Mouse (Mus musculus): ENCODE measurements around the gene Trim5. TPM values are rescaled to one million over a fixed set of nuclear protein-coding genes. Genes with fewer than 3 reads are reported as not detected.
A peak's percentile ranks its signal among the peaks of the same experiment; 100 is the strongest.
"Not testable (repeated sequence)": the region's sequence is repeated elsewhere in the genome, so short reads cannot be mapped to it uniquely, and the experiment has no call there.

The Trim5 gene
- polyA plus RNA-seq, 1 experiment, result 1.8 TPM

- peak; percentile 47 for TF ChIP-seq POLR2A (IDR thresholded peaks at IDR 0.05; ENCODE audit: low read depth, low read length)
- no peak for TF ChIP-seq CTCF (IDR thresholded peaks at IDR 0.05; ENCODE audit: extremely low read depth, insufficient read depth, insufficient read length, insufficient replicate concordance)
- peak; percentile 28 to 88 for DNase-seq (ENCODE audit: low read depth in 1 of 2, low spot score in 2 of 2)
- H3K27ac ChIP-seq (ENCODE audit: insufficient read depth, low read length), result peak overlapping the region; percentile 94
- H3K4me3 ChIP-seq (ENCODE audit: extremely low read depth, insufficient read depth, insufficient read length), result no peak overlapping the region
- H3K4me1 ChIP-seq (ENCODE audit: control insufficient read depth, insufficient read depth, insufficient read length), result peaks cover 38% of the 10 kb centered on the region
- no peaks in the 10 kb centered on the region for H3K36me3 ChIP-seq (ENCODE audit: control insufficient read depth, insufficient read depth, low read length)
- H3K27me3 ChIP-seq (ENCODE audit: control insufficient read depth, insufficient read depth, low read length), result no peaks in the 10 kb centered on the region
- WGBS, result 64% methylated on average over 5 of the region's 5 CpGs
These were observed 3.9 kb upstream of the Trim5 start for GRCm38 (mm10) chr7:104291638-104292400.

- peak in 1 of 2 experiments; percentile 69 for DNase-seq (ENCODE audit: low read depth in 1 of 2, low spot score in 2 of 2)
- no peaks in the 10 kb centered on the region for H3K27me3 ChIP-seq (ENCODE audit: control insufficient read depth, insufficient read depth, low read length)
- peaks cover 34% of the 10 kb centered on the region for H3K4me1 ChIP-seq (ENCODE audit: control insufficient read depth, insufficient read depth, insufficient read length)
- peak overlapping the region; percentile 96 for H3K27ac ChIP-seq (ENCODE audit: insufficient read depth, low read length)
- H3K36me3 ChIP-seq (ENCODE audit: control insufficient read depth, insufficient read depth, low read length), result no peaks in the 10 kb centered on the region
- 78% methylated on average over 1 of the region's 1 CpGs for WGBS
- H3K4me3 ChIP-seq (ENCODE audit: extremely low read depth, insufficient read depth, insufficient read length), result no peak overlapping the region
- no peak for TF ChIP-seq POLR2A (IDR thresholded peaks at IDR 0.05; ENCODE audit: low read depth, low read length)
- no peak for TF ChIP-seq CTCF (IDR thresholded peaks at IDR 0.05; ENCODE audit: extremely low read depth, insufficient read depth, insufficient read length, insufficient replicate concordance)
These were observed 2.7 kb upstream of the Trim5 start for GRCm38 (mm10) chr7:104290641-104291040.

GRCm38 (mm10) chr7:104279361-104279760 lies 8.5 kb downstream of the Trim5 start:
- not testable (repeated sequence) for H3K36me3 ChIP-seq (ENCODE audit: control insufficient read depth, insufficient read depth, low read length); H3K27me3 ChIP-seq (ENCODE audit: control insufficient read depth, insufficient read depth, low read length); H3K4me1 ChIP-seq (ENCODE audit: control insufficient read depth, insufficient read depth, insufficient read length); H3K27ac ChIP-seq (ENCODE audit: insufficient read depth, low read length); DNase-seq (ENCODE audit: low read depth in 1 of 2, low spot score in 2 of 2); H3K4me3 ChIP-seq (ENCODE audit: extremely low read depth, insufficient read depth, insufficient read length)
- WGBS, result 90% methylated on average over 3 of the region's 3 CpGs

- H3K4me1 ChIP-seq (ENCODE audit: control insufficient read depth, insufficient read depth, insufficient read length); H3K27me3 ChIP-seq (ENCODE audit: control insufficient read depth, insufficient read depth, low read length); H3K27ac ChIP-seq (ENCODE audit: insufficient read depth, low read length); H3K36me3 ChIP-seq (ENCODE audit: control insufficient read depth, insufficient read depth, low read length); H3K4me3 ChIP-seq (ENCODE audit: extremely low read depth, insufficient read depth, insufficient read length); DNase-seq (ENCODE audit: low read depth in 1 of 2, low spot score in 2 of 2): not testable (repeated sequence)
- 86% methylated on average over 5 of the region's 5 CpGs for WGBS
These were observed 22.6 kb downstream of the Trim5 start for GRCm38 (mm10) chr7:104265335-104265734.

GRCm38 (mm10) chr7:104260380-104260779 lies 27.5 kb downstream of the Trim5 start:
- whole genome bisulfite sequencing, result 91% methylated on average over 4 of the region's 4 CpGs
- H3K27ac ChIP-seq (ENCODE audit: insufficient read depth, low read length); DNase-seq (ENCODE audit: low read depth in 1 of 2, low spot score in 2 of 2); H3K27me3 ChIP-seq (ENCODE audit: control insufficient read depth, insufficient read depth, low read length); H3K4me3 ChIP-seq (ENCODE audit: extremely low read depth, insufficient read depth, insufficient read length); H3K4me1 ChIP-seq (ENCODE audit: control insufficient read depth, insufficient read depth, insufficient read length): not testable (repeated sequence)
- peaks cover 10% of the 10 kb centered on the region; the same call in 1 of the 2 replicates for H3K36me3 ChIP-seq (ENCODE audit: control insufficient read depth, insufficient read depth, low read length)

- peak; percentile 64 to 77 for DNase-seq (ENCODE audit: low read depth in 1 of 2, low spot score in 2 of 2)
- peaks cover 4% of the 10 kb centered on the region for H3K36me3 ChIP-seq (ENCODE audit: control insufficient read depth, insufficient read depth, low read length)
- no peaks in the 10 kb centered on the region for H3K27me3 ChIP-seq (ENCODE audit: control insufficient read depth, insufficient read depth, low read length)
- TF ChIP-seq POLR2A (IDR thresholded peaks at IDR 0.05; ENCODE audit: low read depth, low read length), result no peak; the same call in 1 of the 2 replicates
- peak; percentile 18; the same call in 1 of the 2 replicates for TF ChIP-seq CTCF (IDR thresholded peaks at IDR 0.05; ENCODE audit: extremely low read depth, insufficient read depth, insufficient read length, insufficient replicate concordance)
- H3K4me3 ChIP-seq (ENCODE audit: extremely low read depth, insufficient read depth, insufficient read length), result peak within 1 kb of the TSS; percentile 98
- 2% methylated on average over 13 of the region's 13 CpGs for WGBS
- H3K4me1 ChIP-seq (ENCODE audit: control insufficient read depth, insufficient read depth, insufficient read length), result peaks cover 22% of the 10 kb centered on the region; the same call in 1 of the 2 replicates
- H3K27ac ChIP-seq (ENCODE audit: insufficient read depth, low read length), result peak within 1 kb of the TSS; percentile 97
These were observed 43.4 kb downstream of the Trim5 start, which contains the start of gene Trim34a for GRCm38 (mm10) chr7:104244287-104245181. TSS of gene Trim34a (plus strand) at chr7:104244457.

GRCm38 (mm10) chr7:104243616-104244015 lies 44.3 kb downstream of the Trim5 start:
- DNase-seq (ENCODE audit: low read depth in 1 of 2, low spot score in 2 of 2), result no peak
- no peak for TF ChIP-seq CTCF (IDR thresholded peaks at IDR 0.05; ENCODE audit: extremely low read depth, insufficient read depth, insufficient read length, insufficient replicate concordance)
- no peak for TF ChIP-seq POLR2A (IDR thresholded peaks at IDR 0.05; ENCODE audit: low read depth, low read length)
- peak overlapping the region; percentile 50 for H3K27ac ChIP-seq (ENCODE audit: insufficient read depth, low read length)
- WGBS, result 55% methylated on average over 1 of the region's 1 CpGs
- no peaks in the 10 kb centered on the region for H3K27me3 ChIP-seq (ENCODE audit: control insufficient read depth, insufficient read depth, low read length)
- no peak overlapping the region for H3K4me3 ChIP-seq (ENCODE audit: extremely low read depth, insufficient read depth, insufficient read length)
- H3K4me1 ChIP-seq (ENCODE audit: control insufficient read depth, insufficient read depth, insufficient read length), result peaks cover 22% of the 10 kb centered on the region; the same call in 1 of the 2 replicates
- peaks cover 2% of the 10 kb centered on the region for H3K36me3 ChIP-seq (ENCODE audit: control insufficient read depth, insufficient read depth, low read length)

All from spleen, adult 2 months (tissue).